Comparison of ENCODE assay signal across 20 mouse cellular contexts in genomic region chr6:36815992-36816391, GRCm38 (mm10). TPM values are rescaled to one million over a fixed set of nuclear protein-coding genes. Genes with fewer than 3 reads are reported as not detected.
A peak's percentile ranks its signal among the peaks of the same experiment; 100 is the strongest.
DNase-seq lines count a peak whose midpoint lies in the region; ATAC-seq and TF ChIP-seq lines count a peak whose summit lies in the region.
"Had no signal": no experiment of that assay in that cellular context is flagged by ENCODE, and none has a peak within 500 bp of the region (broad histone marks: within the 10 kb centered on the region; RNA-seq: fewer than 3 reads in every experiment).

No protein-coding gene starts in this region.

- no peak for ATAC-seq in forebrain, postnatal 0 days
- no peak for ATAC-seq in forebrain, embryonic 13.5 days
- ATAC-seq: forebrain, embryonic 15.5 days had no signal

- no peak overlapping the region for H3K4me3 ChIP-seq in forebrain, postnatal 0 days (ENCODE audit: low read depth, low read length)
- no peak overlapping the region for H3K4me3 ChIP-seq in forebrain, embryonic 13.5 days
- no peak overlapping the region for H3K4me3 ChIP-seq in layer of hippocampus, adult 2 months
- H3K4me3 ChIP-seq: embryonic facial prominence, embryonic 10.5 days; embryonic facial prominence, embryonic 12.5 days; erythroblast, embryonic 14.5 days; forebrain, embryonic 10.5 days; forebrain, embryonic 12.5 days; forebrain, embryonic 15.5 days had no signal

- no peak for DNase-seq in forebrain, postnatal 0 days
- no peak for DNase-seq in layer of hippocampus, adult 2 months (ENCODE audit: low spot score in 2 of 2)
- no peak for DNase-seq in layer of hippocampus, adult 9-10 months (ENCODE audit: low spot score)
- DNase-seq in lung, postnatal 10 days, result peak; percentile 13
- no peak for DNase-seq in lung, adult 18-20 months
- DNase-seq in heart, adult 8-10 months (ENCODE audit: low spot score), result no peak
- DNase-seq: adrenal gland, postnatal 10 days; cerebellum, adult 11-12 months; cerebellum, adult 2 months; cerebellum, adult 9-10 months; cerebellum, postnatal 10 days; cerebellum, postnatal 25 days had no signal

- H3K36me3 ChIP-seq in forebrain, postnatal 0 days (ENCODE audit: insufficient read depth), result no peaks in the 10 kb centered on the region
- H3K36me3 ChIP-seq in forebrain, embryonic 13.5 days (ENCODE audit: poor library complexity, severe bottlenecking), result no peaks in the 10 kb centered on the region
- H3K36me3 ChIP-seq: embryonic facial prominence, embryonic 10.5 days; embryonic facial prominence, embryonic 12.5 days; forebrain, embryonic 10.5 days; forebrain, embryonic 12.5 days; forebrain, embryonic 15.5 days had no signal

- no peak overlapping the region for H3K9ac ChIP-seq in forebrain, postnatal 0 days
- no peak overlapping the region for H3K9ac ChIP-seq in forebrain, embryonic 13.5 days
- H3K9ac ChIP-seq: embryonic facial prominence, embryonic 12.5 days; forebrain, embryonic 12.5 days; forebrain, embryonic 15.5 days had no signal

- H3K9me3 ChIP-seq in forebrain, postnatal 0 days (ENCODE audit: low read length), result no peaks in the 10 kb centered on the region
- no peaks in the 10 kb centered on the region for H3K9me3 ChIP-seq in forebrain, embryonic 13.5 days (replicated peaks)
- H3K9me3 ChIP-seq: embryonic facial prominence, embryonic 10.5 days; embryonic facial prominence, embryonic 12.5 days; forebrain, embryonic 10.5 days; forebrain, embryonic 12.5 days; forebrain, embryonic 15.5 days had no signal

- H3K27me3 ChIP-seq in forebrain, postnatal 0 days (ENCODE audit: insufficient read depth, low read length), result no peaks in the 10 kb centered on the region
- H3K27me3 ChIP-seq in forebrain, embryonic 13.5 days, result no peaks in the 10 kb centered on the region
- H3K27me3 ChIP-seq: embryonic facial prominence, embryonic 12.5 days; forebrain, embryonic 15.5 days had no signal

- 0 out of 2 replicates have a peak, but pooled peaks cover 1% of the 10 kb centered on the region for H3K4me1 ChIP-seq in forebrain, postnatal 0 days (ENCODE audit: insufficient read depth)
- peaks cover 36% of the 10 kb centered on the region for H3K4me1 ChIP-seq in forebrain, embryonic 13.5 days

- WGBS in forebrain, postnatal 0 days, result 53% methylated on average over 2 of the region's 2 CpGs
- 86% methylated on average over 2 of the region's 2 CpGs for WGBS in forebrain, embryonic 13.5 days

- peak overlapping the region; percentile 35; the same call in 1 of the 2 replicates for H3K27ac ChIP-seq in forebrain, postnatal 0 days (ENCODE audit: low read depth, low read length)
- H3K27ac ChIP-seq in forebrain, embryonic 13.5 days, result no peak overlapping the region
- H3K27ac ChIP-seq in layer of hippocampus, adult 2 months, result peak overlapping the region; percentile 49
- H3K27ac ChIP-seq: embryonic facial prominence, embryonic 10.5 days; embryonic facial prominence, embryonic 12.5 days; forebrain, embryonic 10.5 days; forebrain, embryonic 12.5 days; forebrain, embryonic 15.5 days had no signal

- no peak overlapping the region for H3K4me2 ChIP-seq in forebrain, postnatal 0 days (ENCODE audit: low read depth)
- H3K4me2 ChIP-seq in forebrain, embryonic 13.5 days, result no peak overlapping the region
- H3K4me2 ChIP-seq: embryonic facial prominence, embryonic 12.5 days; forebrain, embryonic 12.5 days; forebrain, embryonic 15.5 days had no signal

- no peak for TF ChIP-seq CTCF in forebrain, postnatal 0 days (IDR thresholded peaks at IDR 0.05; ENCODE audit: low read depth)
- TF ChIP-seq CTCF in layer of hippocampus, adult 2 months (conservative IDR thresholded peaks at IDR 0.05), result no peak

RNA-seq across cellular contexts. Expression of gene Ptn, which starts 6.0 kb away (rescaled TPM):
- total RNA-seq in forebrain, postnatal 0 days (2014; rRNA removed), result 598 and 696 TPM in 2 replicates
- polyA plus RNA-seq in forebrain, postnatal 0 days (2015; fragmentation: Nextera tagmentation; extraction: Ambion mirVana), result 916 and 1,048 TPM in 2 replicates
- 421 and 545 TPM in 2 replicates for polyA plus RNA-seq in forebrain, embryonic 13.5 days (2015; fragmentation: Nextera tagmentation; extraction: Ambion mirVana)
- total RNA-seq in layer of hippocampus, adult 2 months (2021), result 100 to 1,000 TPM; 217 to 220 TPM
- total RNA-seq in heart, adult 8-10 months (2022), result 1 to 10 TPM; 1.2 to 2.0 (median 1.7) TPM
- total RNA-seq: MEL had no signal
- polyA plus RNA-seq: erythroblast, embryonic 14.5 days had no signal

Comparison
In these comparisons a context has a peak if more than half of its experiments do, and no peak if none do; other contexts are left out.
1. RNA of gene Ptn, which starts 6.0 kb away (total RNA-seq): 598 to 696 TPM in forebrain, postnatal 0 days and 217 to 220 TPM in layer of hippocampus, adult 2 months; 1.2 to 2.0 TPM in heart, adult 8-10 months; every median in the first group is over 10 times any median in the second.